38 mouse cellular contexts compared by ENCODE assay signal in the genomic region with DNA sequence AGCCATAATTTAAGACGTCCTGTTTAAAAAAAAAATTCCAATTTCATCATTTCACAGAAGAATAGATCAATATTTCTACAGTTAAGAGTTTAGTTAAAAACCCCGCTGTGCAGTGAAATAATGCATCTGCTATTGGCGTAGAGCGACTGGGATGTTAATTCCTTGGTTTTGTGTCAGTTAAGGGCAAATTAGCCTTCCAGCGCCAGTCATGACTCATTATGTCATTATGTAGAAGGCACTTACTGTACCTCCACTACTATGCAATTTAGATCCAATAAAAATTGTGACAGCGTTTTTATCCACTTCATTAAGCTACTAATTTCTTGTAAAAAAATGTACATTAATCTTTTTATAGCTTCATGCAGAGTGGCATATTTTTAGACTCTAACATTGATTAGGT. TPM values are rescaled to one million over a fixed set of nuclear protein-coding genes. Genes with fewer than 3 reads are reported as not detected.
"Had no signal": no experiment of that assay in that cellular context is flagged by ENCODE, and none has a peak within 500 bp of the region (broad histone marks: within the 10 kb centered on the region; RNA-seq: fewer than 3 reads in every experiment).

No protein-coding gene starts in this region.

- H3K4me1 ChIP-seq: embryonic facial prominence, embryonic 12.5 days; embryonic facial prominence, embryonic 15.5 days; forebrain, embryonic 12.5 days; heart, embryonic 10.5 days; heart, embryonic 12.5 days had no signal

- H3K27ac ChIP-seq: embryonic facial prominence, embryonic 10.5 days; embryonic facial prominence, embryonic 12.5 days; embryonic facial prominence, embryonic 13.5 days; embryonic facial prominence, embryonic 15.5 days; forebrain, embryonic 12.5 days; forebrain, embryonic 15.5 days; gastrocnemius, adult 2 months; heart, adult 2 months; heart, embryonic 10.5 days had no signal

- H3K9me3 ChIP-seq: embryonic facial prominence, embryonic 10.5 days; embryonic facial prominence, embryonic 12.5 days; embryonic facial prominence, embryonic 13.5 days; embryonic facial prominence, embryonic 15.5 days; forebrain, embryonic 12.5 days; forebrain, embryonic 15.5 days; heart, embryonic 10.5 days; heart, embryonic 12.5 days had no signal

- H3K4me3 ChIP-seq: embryonic facial prominence, embryonic 10.5 days; embryonic facial prominence, embryonic 12.5 days; embryonic facial prominence, embryonic 13.5 days; embryonic facial prominence, embryonic 15.5 days; erythroblast, embryonic 14.5 days; forebrain, embryonic 12.5 days; forebrain, embryonic 15.5 days; gastrocnemius, adult 2 months; heart, adult 2 months; heart, embryonic 10.5 days; heart, embryonic 12.5 days had no signal

- ATAC-seq: forebrain, embryonic 15.5 days had no signal

- H3K9ac ChIP-seq: embryonic facial prominence, embryonic 12.5 days; embryonic facial prominence, embryonic 13.5 days; embryonic facial prominence, embryonic 15.5 days; forebrain, embryonic 12.5 days; forebrain, embryonic 15.5 days; heart, embryonic 12.5 days had no signal

- H3K4me2 ChIP-seq: embryonic facial prominence, embryonic 12.5 days; embryonic facial prominence, embryonic 13.5 days; embryonic facial prominence, embryonic 15.5 days; forebrain, embryonic 12.5 days; forebrain, embryonic 15.5 days; heart, embryonic 11.5 days; heart, embryonic 12.5 days had no signal

- DNase-seq: cerebellum, adult 2 months; cerebellum, adult 8-10 months; cerebellum, adult 9-10 months; cerebellum, adult 9-11 months; cerebellum, postnatal 10 days; cerebellum, postnatal 14 days; cerebellum, postnatal 25 days; cerebellum, postnatal 36 days; embryo, embryonic 11 days; gastrocnemius, adult 2 months; gastrocnemius, postnatal 10 days; gastrocnemius, postnatal 14 days; gastrocnemius, postnatal 25 days; gastrocnemius, postnatal 36 days; heart, adult 11 months; heart, adult 18-20 months; heart, adult 2 months had no signal

- H3K36me3 ChIP-seq: embryonic facial prominence, embryonic 10.5 days; embryonic facial prominence, embryonic 12.5 days; embryonic facial prominence, embryonic 13.5 days; embryonic facial prominence, embryonic 15.5 days; forebrain, embryonic 12.5 days; forebrain, embryonic 15.5 days; heart, embryonic 10.5 days; heart, embryonic 12.5 days had no signal

- H3K27me3 ChIP-seq: embryonic facial prominence, embryonic 12.5 days had no signal

RNA-seq across cellular contexts. Expression of gene 4930535I16Rik, which starts 31.1 kb away (rescaled TPM):
- total RNA-seq: common myeloid progenitor, adult 5-6 weeks; gastrocnemius, adult 18-20 months; gastrocnemius, adult 2 months; gastrocnemius, adult 8-10 months; gastrocnemius, postnatal 10 days; gastrocnemius, postnatal 14 days; gastrocnemius, postnatal 25 days; gastrocnemius, postnatal 36 days; gastrocnemius, postnatal 4 days; granulocyte monocyte progenitor cell, adult 5-6 weeks; heart, adult 18-20 months; heart, adult 2 months; heart, adult 8-10 months had no signal
- polyA plus RNA-seq: cerebellum, adult 2 months; cortical plate, adult 2 months; embryonic facial prominence, embryonic 10.5 days; embryonic facial prominence, embryonic 11.5 days; embryonic facial prominence, embryonic 13.5 days; embryonic facial prominence, embryonic 14.5 days; embryonic facial prominence, embryonic 15.5 days; erythroblast, embryonic 14.5 days; forebrain, embryonic 12.5 days; forebrain, embryonic 15.5 days; frontal cortex, adult 2 months; gonadal fat pad, adult 2 months; heart, adult 2 months; heart, embryonic 10.5 days; heart, embryonic 11.5 days; heart, embryonic 12.5 days had no signal
